Mouse (Mus musculus): ENCODE measurements around the gene Ctnnd2. TPM values are rescaled to one million over a fixed set of nuclear protein-coding genes. Genes with fewer than 3 reads are reported as not detected.

Ctnnd2 gene
- total and polyA plus RNA-seq, 2 experiments from 2014 or later = not detected

- Histone ChIP-seq H3K4me2 (ENCODE audit: low read depth, low read length) (no peak overlapping the region), H3K9me3 (replicated peaks; ENCODE audit: control insufficient read depth, low read length) (no peaks in the 10 kb centered on the region), H3K9ac (replicated peaks; ENCODE audit: low read depth, low read length) (no peak overlapping the region), H3K27me3 (ENCODE audit: control insufficient read depth, insufficient read depth, low read length) (no peaks in the 10 kb centered on the region), H3K36me3 (replicated peaks; ENCODE audit: control insufficient read depth, insufficient read depth, low read length) (no peaks in the 10 kb centered on the region), H3K4me1 (ENCODE audit: control insufficient read depth, insufficient read depth) (no peaks in the 10 kb centered on the region), H3K4me3 (ENCODE audit: low read depth, low read length) (no peak overlapping the region), H3K27ac (ENCODE audit: low read depth) (no peak overlapping the region)
- DNase-seq (ENCODE audit: low spot score) = no peak
- ATAC-seq (ENCODE audit: insufficient read depth, low read depth) = no peak
- TF ChIP-seq EP300 (IDR thresholded peaks at IDR 0.05; ENCODE audit: low read depth) (no peak), CTCF (IDR thresholded peaks at IDR 0.05; ENCODE audit: low read depth) (no peak)
- WGBS = 76% methylated on average over 8 of the region's 8 CpGs
These were observed 834.4 kb downstream of the Ctnnd2 start for GRCm38 (mm10) chr15:31006825-31007157.

GRCm38 (mm10) chr15:31008594-31008993 lies 836.2 kb downstream of the Ctnnd2 start:
- Histone ChIP-seq H3K4me2 (ENCODE audit: low read depth, low read length) (no peak overlapping the region), H3K4me3 (ENCODE audit: low read depth, low read length) (no peak overlapping the region), H3K36me3 (replicated peaks; ENCODE audit: control insufficient read depth, insufficient read depth, low read length) (no peaks in the 10 kb centered on the region), H3K27ac (ENCODE audit: low read depth) (no peak overlapping the region), H3K27me3 (ENCODE audit: control insufficient read depth, insufficient read depth, low read length) (no peaks in the 10 kb centered on the region), H3K9ac (replicated peaks; ENCODE audit: low read depth, low read length) (no peak overlapping the region), H3K9me3 (replicated peaks; ENCODE audit: control insufficient read depth, low read length) (no peaks in the 10 kb centered on the region), H3K4me1 (ENCODE audit: control insufficient read depth, insufficient read depth) (no peaks in the 10 kb centered on the region)
- 70% methylated on average over 6 of the region's 6 CpGs for WGBS
- ATAC-seq (ENCODE audit: insufficient read depth, low read depth) (no peak), DNase-seq (ENCODE audit: low spot score) (no peak)
- no peak for TF ChIP-seq EP300 (IDR thresholded peaks at IDR 0.05; ENCODE audit: low read depth)
- TF ChIP-seq CTCF (IDR thresholded peaks at IDR 0.05; ENCODE audit: low read depth) = no peak

GRCm38 (mm10) chr15:31020769-31021168 lies 848.4 kb downstream of the Ctnnd2 start:
- Histone ChIP-seq H3K4me2 (ENCODE audit: low read depth, low read length) (no peak overlapping the region), H3K4me3 (ENCODE audit: low read depth, low read length) (no peak overlapping the region)
- no peak for DNase-seq (ENCODE audit: low spot score)

DNA sequence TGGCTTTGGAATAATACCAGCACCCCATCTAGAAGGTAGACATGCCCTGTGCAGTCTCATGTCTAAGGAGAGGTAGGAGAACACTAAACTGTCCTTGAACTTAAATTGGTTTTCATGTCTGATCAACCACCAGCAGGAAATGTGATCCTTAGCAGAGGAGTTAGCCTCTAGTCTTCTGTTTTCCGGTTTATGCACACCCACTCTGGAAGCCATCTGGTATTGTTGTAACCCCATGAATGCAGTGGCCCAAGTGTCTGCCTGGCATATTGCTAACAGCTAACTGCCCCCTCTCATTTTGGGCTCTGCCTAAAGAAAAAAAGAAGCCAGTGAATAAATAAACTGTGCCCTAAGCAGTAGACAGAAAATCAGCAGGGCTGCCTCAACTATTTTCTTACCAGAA lies 849.6 kb downstream of the Ctnnd2 start:
- no peaks in the 10 kb centered on the region for H3K4me1 ChIP-seq (ENCODE audit: control insufficient read depth, insufficient read depth)
- H3K4me3 ChIP-seq (ENCODE audit: low read depth, low read length) = no peak overlapping the region
- H3K27me3 ChIP-seq (ENCODE audit: control insufficient read depth, insufficient read depth, low read length) = no peaks in the 10 kb centered on the region
- no peaks in the 10 kb centered on the region for H3K36me3 ChIP-seq (replicated peaks; ENCODE audit: control insufficient read depth, insufficient read depth, low read length)
- TF ChIP-seq EP300 (IDR thresholded peaks at IDR 0.05; ENCODE audit: low read depth) (no peak), CTCF (IDR thresholded peaks at IDR 0.05; ENCODE audit: low read depth) (no peak)
- 79% methylated on average over 1 of the region's 1 CpGs for WGBS
- no peaks in the 10 kb centered on the region for H3K9me3 ChIP-seq (replicated peaks; ENCODE audit: control insufficient read depth, low read length)
- no peak overlapping the region for H3K4me2 ChIP-seq (ENCODE audit: low read depth, low read length)
- DNase-seq (ENCODE audit: low spot score) = no peak
- H3K9ac ChIP-seq (replicated peaks; ENCODE audit: low read depth, low read length) = no peak overlapping the region
- no peak for ATAC-seq (ENCODE audit: insufficient read depth, low read depth)
- no peak overlapping the region for H3K27ac ChIP-seq (ENCODE audit: low read depth)

More at GRCm38 (mm10) chr15:31020769-31021168, 848.4 kb downstream of the Ctnnd2 start:
- no peaks in the 10 kb centered on the region for H3K36me3 ChIP-seq (replicated peaks; ENCODE audit: control insufficient read depth, insufficient read depth, low read length)
- H3K9me3 ChIP-seq (replicated peaks; ENCODE audit: control insufficient read depth, low read length) = no peaks in the 10 kb centered on the region
- WGBS = 30% methylated on average over 2 of the region's 2 CpGs
- no peak overlapping the region for H3K27ac ChIP-seq (ENCODE audit: low read depth)
- H3K27me3 ChIP-seq (ENCODE audit: control insufficient read depth, insufficient read depth, low read length) = no peaks in the 10 kb centered on the region
- TF ChIP-seq CTCF (IDR thresholded peaks at IDR 0.05; ENCODE audit: low read depth) (no peak), EP300 (IDR thresholded peaks at IDR 0.05; ENCODE audit: low read depth) (no peak)
- H3K9ac ChIP-seq (replicated peaks; ENCODE audit: low read depth, low read length) = no peak overlapping the region
- H3K4me1 ChIP-seq (ENCODE audit: control insufficient read depth, insufficient read depth) = no peaks in the 10 kb centered on the region
- ATAC-seq (ENCODE audit: insufficient read depth, low read depth) = no peak

- no peak overlapping the region for H3K4me3 ChIP-seq (ENCODE audit: low read depth, low read length)
- H3K27ac ChIP-seq (ENCODE audit: low read depth) = no peak overlapping the region
- no peaks in the 10 kb centered on the region for H3K36me3 ChIP-seq (replicated peaks; ENCODE audit: control insufficient read depth, insufficient read depth, low read length)
- no peak overlapping the region for H3K9ac ChIP-seq (replicated peaks; ENCODE audit: low read depth, low read length)
- no peak for TF ChIP-seq EP300 (IDR thresholded peaks at IDR 0.05; ENCODE audit: low read depth)
- TF ChIP-seq CTCF (IDR thresholded peaks at IDR 0.05; ENCODE audit: low read depth) = no peak
- no peaks in the 10 kb centered on the region for H3K4me1 ChIP-seq (ENCODE audit: control insufficient read depth, insufficient read depth)
- ATAC-seq (ENCODE audit: insufficient read depth, low read depth) (no peak), DNase-seq (ENCODE audit: low spot score) (no peak)
- no peaks in the 10 kb centered on the region for H3K9me3 ChIP-seq (replicated peaks; ENCODE audit: control insufficient read depth, low read length)
- H3K4me2 ChIP-seq (ENCODE audit: low read depth, low read length) = no peak overlapping the region
- H3K27me3 ChIP-seq (ENCODE audit: control insufficient read depth, insufficient read depth, low read length) = no peaks in the 10 kb centered on the region
- 78% methylated on average over 3 of the region's 3 CpGs for WGBS
These were observed 850.1 kb downstream of the Ctnnd2 start for GRCm38 (mm10) chr15:31022497-31022896.

DNA sequence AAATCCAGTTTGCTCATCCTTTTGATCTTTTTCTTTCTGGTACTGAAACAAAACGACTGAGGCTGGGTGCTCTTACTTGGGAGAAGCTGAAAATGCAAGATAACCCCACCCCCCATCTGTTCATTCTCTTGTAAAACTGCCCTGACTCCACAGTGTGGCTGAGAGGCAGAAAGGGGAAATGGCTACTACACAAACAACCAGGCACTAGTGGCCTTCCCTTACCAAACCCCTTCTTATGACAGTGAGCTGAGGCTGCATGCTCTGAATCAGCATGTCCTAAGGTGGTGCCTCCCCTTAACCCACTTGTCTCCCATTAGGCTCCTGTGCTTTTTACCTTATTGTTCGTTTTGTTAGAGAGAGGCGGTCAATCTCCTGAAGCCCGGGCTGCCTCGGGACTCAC lies 851.4 kb downstream of the Ctnnd2 start:
- Histone ChIP-seq H3K4me2 (ENCODE audit: low read depth, low read length) (no peak overlapping the region), H3K27me3 (ENCODE audit: control insufficient read depth, insufficient read depth, low read length) (no peaks in the 10 kb centered on the region), H3K27ac (ENCODE audit: low read depth) (no peak overlapping the region), H3K4me1 (ENCODE audit: control insufficient read depth, insufficient read depth) (no peaks in the 10 kb centered on the region), H3K9ac (replicated peaks; ENCODE audit: low read depth, low read length) (no peak overlapping the region), H3K4me3 (ENCODE audit: low read depth, low read length) (no peak overlapping the region), H3K36me3 (replicated peaks; ENCODE audit: control insufficient read depth, insufficient read depth, low read length) (no peaks in the 10 kb centered on the region), H3K9me3 (replicated peaks; ENCODE audit: control insufficient read depth, low read length) (no peaks in the 10 kb centered on the region)
- DNase-seq (ENCODE audit: low spot score) (no peak), ATAC-seq (ENCODE audit: insufficient read depth, low read depth) (no peak)
- 70% methylated on average over 5 of the region's 5 CpGs for WGBS
- no peak for TF ChIP-seq EP300 (IDR thresholded peaks at IDR 0.05; ENCODE audit: low read depth)
- no peak for TF ChIP-seq CTCF (IDR thresholded peaks at IDR 0.05; ENCODE audit: low read depth)

Measured in heart, postnatal 0 days (tissue).